ENCODE assay signal across 9 mouse cellular contexts in genomic region chr6:100074672-100075335, GRCm38 (mm10).
DNase-seq lines count a peak whose midpoint lies in the region; ATAC-seq and TF ChIP-seq lines count a peak whose summit lies in the region.
"Had no signal": no experiment of that assay in that cellular context is flagged by ENCODE, and none has a peak within 500 bp of the region (broad histone marks: within the 10 kb centered on the region; RNA-seq: fewer than 3 reads in every experiment).

No protein-coding gene starts in this region.

- 32% methylated on average over 10 of the region's 10 CpGs for WGBS in liver, embryonic 11.5 days
- WGBS in embryonic facial prominence, embryonic 13.5 days: 14% methylated on average over 10 of the region's 10 CpGs
- 32% methylated on average over 10 of the region's 10 CpGs for WGBS in hindbrain, embryonic 10.5 days
- WGBS in limb, embryonic 14.5 days: 7% methylated on average over 10 of the region's 10 CpGs

- H3K9me3 ChIP-seq in liver, embryonic 11.5 days (ENCODE audit: control insufficient read depth, low read length): 0 out of 2 replicates have a peak, but pooled peaks cover 3% of the 10 kb centered on the region
- H3K9me3 ChIP-seq in embryonic facial prominence, embryonic 13.5 days: no peaks in the 10 kb centered on the region
- H3K9me3 ChIP-seq in hindbrain, embryonic 10.5 days: peaks cover 7% of the 10 kb centered on the region; the same call in 1 of the 2 replicates
- H3K9me3 ChIP-seq in limb, embryonic 14.5 days (ENCODE audit: control insufficient read depth, low read length): no peaks in the 10 kb centered on the region; the same call in 1 of the 2 replicates
- H3K9me3 ChIP-seq: embryonic facial prominence, embryonic 15.5 days had no signal

- H3K4me1 ChIP-seq in liver, embryonic 11.5 days (replicated peaks; ENCODE audit: control insufficient read depth, insufficient read depth, low read length): no peaks in the 10 kb centered on the region
- H3K4me1 ChIP-seq in embryonic facial prominence, embryonic 13.5 days: peaks cover 32% of the 10 kb centered on the region
- H3K4me1 ChIP-seq in hindbrain, embryonic 10.5 days (replicated peaks): peaks cover 17% of the 10 kb centered on the region
- peaks cover 11% of the 10 kb centered on the region for H3K4me1 ChIP-seq in limb, embryonic 14.5 days (ENCODE audit: control insufficient read depth, insufficient read depth, low read length)

- H3K4me3 ChIP-seq in liver, embryonic 11.5 days (ENCODE audit: low read depth, low read length): no peak overlapping the region
- H3K4me3 ChIP-seq in embryonic facial prominence, embryonic 13.5 days: no peak overlapping the region
- H3K4me3 ChIP-seq in hindbrain, embryonic 10.5 days: no peak overlapping the region
- no peak overlapping the region for H3K4me3 ChIP-seq in limb, embryonic 14.5 days (replicated peaks; ENCODE audit: low read length)
- no peak overlapping the region for H3K4me3 ChIP-seq in left cerebral cortex, adult 2 months
- H3K4me3 ChIP-seq: embryonic facial prominence, embryonic 15.5 days had no signal

- ATAC-seq in liver, embryonic 11.5 days (replicated peaks; ENCODE audit: low FRiP score): no peak; the same call in 1 of the 2 replicates
- ATAC-seq in embryonic facial prominence, embryonic 13.5 days (ENCODE audit: insufficient number of reproducible peaks, insufficient read depth, low FRiP score, low TSS enrichment, low read depth): no peak; the same call in 1 of the 2 replicates
- peak; percentile 71 for ATAC-seq in limb, embryonic 14.5 days (ENCODE audit: low FRiP score, low read depth)

- no peak overlapping the region for H3K4me2 ChIP-seq in liver, embryonic 11.5 days
- H3K4me2 ChIP-seq in embryonic facial prominence, embryonic 13.5 days: peak overlapping the region; percentile 20; the same call in 1 of the 2 replicates
- peak overlapping the region; percentile 2; the same call in 1 of the 2 replicates for H3K4me2 ChIP-seq in limb, embryonic 14.5 days (replicated peaks; ENCODE audit: low read depth, low read length, severe bottlenecking)
- H3K4me2 ChIP-seq: embryonic facial prominence, embryonic 15.5 days had no signal

- intact Hi-C loops in left cerebral cortex, adult 2 months (cut with DNase I): no loop called here

- no peak overlapping the region for H3K9ac ChIP-seq in liver, embryonic 11.5 days (ENCODE audit: low read depth, low read length)
- 0 out of 2 replicates have a peak overlapping the region, but pooled peaks have one; percentile 17 for H3K9ac ChIP-seq in embryonic facial prominence, embryonic 13.5 days
- H3K9ac ChIP-seq in limb, embryonic 14.5 days (ENCODE audit: low read depth, low read length, severe bottlenecking): no peak overlapping the region
- H3K9ac ChIP-seq: embryonic facial prominence, embryonic 15.5 days had no signal

- DNase-seq in liver: peak; percentile 63
- DNase-seq in liver, embryonic 11.5 days (ENCODE audit: low spot score): no peak
- DNase-seq in hindbrain, embryonic 10.5 days (ENCODE audit: low spot score): peak; percentile 41
- peak; percentile 70 for DNase-seq in limb, embryonic 14.5 days (ENCODE audit: low spot score)
- DNase-seq in skeletal muscle tissue, adult 2 months (ENCODE audit: low read depth, low spot score): peak; percentile 49
- no peak for DNase-seq in left cerebral cortex, adult 2 months (ENCODE audit: extremely low spot score in 1 of 2, low spot score in 2 of 2)
- DNase-seq in layer of hippocampus, adult 9-11 months: no peak

- TF ChIP-seq CTCF in left cerebral cortex, adult 2 months (IDR thresholded peaks at IDR 0.05): no peak

- H3K36me3 ChIP-seq in liver, embryonic 11.5 days (ENCODE audit: control insufficient read depth, insufficient read depth, low read length): no peaks in the 10 kb centered on the region
- H3K36me3 ChIP-seq in embryonic facial prominence, embryonic 13.5 days: no peaks in the 10 kb centered on the region
- no peaks in the 10 kb centered on the region for H3K36me3 ChIP-seq in hindbrain, embryonic 10.5 days
- H3K36me3 ChIP-seq in limb, embryonic 14.5 days (ENCODE audit: control insufficient read depth, insufficient read depth, low read length): no peaks in the 10 kb centered on the region
- H3K36me3 ChIP-seq: embryonic facial prominence, embryonic 15.5 days had no signal

- no peak overlapping the region for H3K27ac ChIP-seq in liver, embryonic 11.5 days (ENCODE audit: low read depth, low read length)
- peak overlapping the region; percentile 51 for H3K27ac ChIP-seq in embryonic facial prominence, embryonic 13.5 days
- no peak overlapping the region for H3K27ac ChIP-seq in hindbrain, embryonic 10.5 days
- no peak overlapping the region for H3K27ac ChIP-seq in limb, embryonic 14.5 days (replicated peaks; ENCODE audit: low read depth, low read length)
- no peak overlapping the region for H3K27ac ChIP-seq in left cerebral cortex, adult 2 months
- H3K27ac ChIP-seq: embryonic facial prominence, embryonic 15.5 days had no signal

- no peak for TF ChIP-seq POLR2A in limb, embryonic 14.5 days (IDR thresholded peaks at IDR 0.05; ENCODE audit: borderline replicate concordance, extremely low read depth, insufficient read depth, insufficient read length)

- H3K27me3 ChIP-seq in liver, embryonic 11.5 days (replicated peaks; ENCODE audit: control insufficient read depth, insufficient read depth, low read length): peaks cover 4% of the 10 kb centered on the region; the same call in 1 of the 2 replicates
- no peaks in the 10 kb centered on the region for H3K27me3 ChIP-seq in embryonic facial prominence, embryonic 13.5 days
- H3K27me3 ChIP-seq in hindbrain, embryonic 10.5 days (ENCODE audit: insufficient read depth, poor library complexity, severe bottlenecking): peaks cover 46% of the 10 kb centered on the region
- H3K27me3 ChIP-seq in limb, embryonic 14.5 days (ENCODE audit: control insufficient read depth, insufficient read depth, low read length): no peaks in the 10 kb centered on the region

Comparison
In these comparisons a context has a peak if more than half of its experiments do, and no peak if none do; other contexts are left out.
1. DNase-seq: peak in liver (single experiment), hindbrain, embryonic 10.5 days (single experiment), limb, embryonic 14.5 days (single experiment) and skeletal muscle tissue, adult 2 months (single experiment); none in liver, embryonic 11.5 days (single experiment), left cerebral cortex, adult 2 months (0 of 2) and layer of hippocampus, adult 9-11 months (single experiment).